Mouse (Mus musculus) heart, embryonic 14.5 days (tissue): Measurements from ENCODE around the gene Prmt2. TPM values are rescaled to one million over a fixed set of nuclear protein-coding genes. Genes with fewer than 3 reads are reported as not detected.

ENCODE experiments used
- ATAC-seq: fragments of 200-750 bp; cut with Nextera tagmentation; 2 replicates; pipeline ENCODE4 v1.8.0; 2017; ENCODE audit warnings: low read depth, moderate TSS enrichment; ENCODE audit not compliant: insufficient number of reproducible peaks, insufficient read depth, low FRiP score
- H3K27ac ChIP-seq, 2 experiments: fragments of 200-500 bp in 1 of 2; fragments of 300-500 bp in 1 of 2; sonication (generic) in 1 of 2; replicated peaks in 1 of 2; 2 replicates each; pipeline ENCODE4 v1.5.1; 2012 to 2014; ENCODE audit warnings: low read depth in 2 of 2, low read length in 2 of 2, control low read depth in 1 of 2, mild to moderate bottlenecking in 1 of 2, mixed read lengths in 1 of 2; ENCODE audit not compliant: control insufficient read depth in 1 of 2, insufficient read depth in 1 of 2
- H3K27me3 ChIP-seq: fragments of 300-500 bp; sonication (generic); 2 replicates; pipeline ENCODE4 v1.6.1; 2014; ENCODE audit warnings: mild to moderate bottlenecking, low read length, control low read depth; ENCODE audit not compliant: control insufficient read depth, insufficient read depth
- H3K36me3 ChIP-seq: fragments of 300-500 bp; sonication (generic); 2 replicates; pipeline ENCODE4 v1.6.1; 2014; ENCODE audit warnings: mild to moderate bottlenecking, control low read depth, low read length, mixed read lengths; ENCODE audit not compliant: control insufficient read depth, insufficient read depth
- H3K4me1 ChIP-seq, 2 experiments: fragments of 200-500 bp in 1 of 2; fragments of 300-500 bp in 1 of 2; sonication (generic) in 1 of 2; 2 replicates each; pipeline ENCODE4 v1.6.1; 2012 to 2014; ENCODE audit warnings: low read length in 2 of 2, control low read depth in 1 of 2, mixed read lengths in 1 of 2; ENCODE audit not compliant: control insufficient read depth in 2 of 2, insufficient read depth in 2 of 2
- H3K4me2 ChIP-seq: fragments of 300-500 bp; sonication (generic); 2 replicates; pipeline ENCODE4 v1.6.1; 2014; ENCODE audit warnings: mild to moderate bottlenecking, low read length
- H3K4me3 ChIP-seq, 2 experiments: fragments of 200-500 bp in 1 of 2; fragments of 300-500 bp in 1 of 2; sonication (generic) in 1 of 2; 2 replicates each; pipeline ENCODE4 v1.5.1; 2012 to 2014; ENCODE audit warnings: low read length in 2 of 2, mild to moderate bottlenecking in 2 of 2, control low read depth in 1 of 2, low read depth in 1 of 2, moderate library complexity in 1 of 2; ENCODE audit not compliant: control insufficient read depth in 1 of 2, insufficient read depth in 1 of 2
- H3K9ac ChIP-seq: fragments of 300-500 bp; sonication (generic); 2 replicates; pipeline ENCODE4 v1.6.1; 2014; ENCODE audit warnings: mild to moderate bottlenecking, low read length
- H3K9me3 ChIP-seq: fragments of 300-500 bp; sonication (generic); 2 replicates; pipeline ENCODE4 v1.6.1; 2016; ENCODE audit warnings: low read length, control low read depth; ENCODE audit not compliant: control insufficient read depth
- WGBS: fragments of 180-500 bp; shearing (Covaris S2); extraction: QIAGEN DNeasy Blood & Tissue Kit; methylation state at CpG from one replicate; pipeline ENCODE4 v1.1.7; 2014; 5-methylcytosine and 5-hydroxymethylcytosine counted together
- polyA plus RNA-seq: library from polyadenylated mRNA; unstranded; fragments of >200 nt; fragmentation: Nextera tagmentation; extraction: Ambion mirVana; gene quantifications from 2 replicates; pipeline ENCODE4 v1.2.1, GENCODE M21; 2014

The Prmt2 gene
- polyA plus RNA-seq, 1 experiment from 2014 or later: 58.6 TPM

GRCm38 (mm10) chr10:76259566-76260232 lies 22.0 kb upstream of the Prmt2 start:
- WGBS: 75% methylated on average over 18 of the region's 18 CpGs
- H3K9ac ChIP-seq: no peak overlapping the region
- ATAC-seq: no peak
- H3K4me3 ChIP-seq: no peak overlapping the region
- peaks cover 12% of the 10 kb centered on the region for H3K36me3 ChIP-seq
- no peaks in the 10 kb centered on the region for H3K27me3 ChIP-seq
- H3K4me1 ChIP-seq: peaks cover 17 to 26% of the 10 kb centered on the region in 2 experiments
- no peak overlapping the region for H3K27ac ChIP-seq
- no peak overlapping the region for H3K4me2 ChIP-seq
- no peaks in the 10 kb centered on the region for H3K9me3 ChIP-seq

GRCm38 (mm10) chr10:76257719-76258390 lies 20.2 kb upstream of the Prmt2 start:
- 42% methylated on average over 12 of the region's 12 CpGs for WGBS
- Histone ChIP-seq H3K27ac (peak overlapping the region; percentile 94), H3K36me3 (no peaks in the 10 kb centered on the region), H3K9me3 (no peaks in the 10 kb centered on the region), H3K9ac (peak overlapping the region; percentile 35; the same call in 1 of the 2 replicates), H3K4me3 (no peak overlapping the region), H3K4me1 (peaks cover 23 to 33% of the 10 kb centered on the region in 2 experiments), H3K27me3 (no peaks in the 10 kb centered on the region), H3K4me2 (peak overlapping the region; percentile 33)
- peak; percentile 62; the same call in 1 of the 2 replicates for ATAC-seq

GRCm38 (mm10) chr10:76257231-76257630 lies 19.6 kb upstream of the Prmt2 start:
- H3K9ac ChIP-seq: no peak overlapping the region
- no peaks in the 10 kb centered on the region for H3K27me3 ChIP-seq
- H3K27ac ChIP-seq: peak overlapping the region; percentile 94
- no peaks in the 10 kb centered on the region for H3K9me3 ChIP-seq
- H3K4me2 ChIP-seq: no peak overlapping the region
- no peak overlapping the region for H3K4me3 ChIP-seq
- 70% methylated on average over 7 of the region's 7 CpGs for WGBS
- ATAC-seq: no peak
- H3K36me3 ChIP-seq: no peaks in the 10 kb centered on the region
- H3K4me1 ChIP-seq: peaks cover 21 to 33% of the 10 kb centered on the region in 2 experiments

- Histone ChIP-seq H3K4me2 (no peak overlapping the region), H3K27me3 (no peaks in the 10 kb centered on the region), H3K27ac (peak overlapping the region; percentile 10 to 31; a peak in 1 of 4 replicates), H3K4me1 (peaks cover 20 to 33% of the 10 kb centered on the region in 2 experiments), H3K4me3 (no peak overlapping the region), H3K36me3 (no peaks in the 10 kb centered on the region), H3K9ac (no peak overlapping the region), H3K9me3 (no peaks in the 10 kb centered on the region)
- no peak for ATAC-seq
- 49% methylated on average over 6 of the region's 6 CpGs for WGBS
These were observed 18.0 kb upstream of the Prmt2 start for GRCm38 (mm10) chr10:76255617-76256016.

GRCm38 (mm10) chr10:76253536-76253935 lies 15.9 kb upstream of the Prmt2 start, which contains the start of gene S100b:
S100b (plus strand) TSS chr10:76253853.
- WGBS: 48% methylated on average over 4 of the region's 4 CpGs
- ATAC-seq: no peak
- no peak within 1 kb of the TSS for H3K4me2 ChIP-seq

GRCm38 (mm10) chr10:76253079-76253478 lies 15.4 kb upstream of the Prmt2 start:
- ATAC-seq: no peak
- WGBS: 100% methylated on average over 1 of the region's 1 CpGs
- Histone ChIP-seq H3K27ac (no peak overlapping the region), H3K4me2 (no peak overlapping the region), H3K27me3 (no peaks in the 10 kb centered on the region), H3K9ac (no peak overlapping the region), H3K36me3 (no peaks in the 10 kb centered on the region), H3K4me1 (peaks cover 17 to 23% of the 10 kb centered on the region in 2 experiments), H3K9me3 (no peaks in the 10 kb centered on the region), H3K4me3 (no peak overlapping the region)

More at GRCm38 (mm10) chr10:76253536-76253935, 15.9 kb upstream of the Prmt2 start, which contains the start of gene S100b:
- H3K4me1 ChIP-seq: peaks cover 20 to 27% of the 10 kb centered on the region in 2 experiments
- no peaks in the 10 kb centered on the region for H3K36me3 ChIP-seq
- H3K27me3 ChIP-seq: no peaks in the 10 kb centered on the region
- H3K4me3 ChIP-seq: no peak within 1 kb of the TSS
- no peaks in the 10 kb centered on the region for H3K9me3 ChIP-seq
- no peak within 1 kb of the TSS for H3K9ac ChIP-seq
- no peak within 1 kb of the TSS for H3K27ac ChIP-seq

GRCm38 (mm10) chr10:76250870-76251269 lies 13.2 kb upstream of the Prmt2 start:
- Histone ChIP-seq H3K27me3 (no peaks in the 10 kb centered on the region), H3K4me1 (peaks cover 9 to 13% of the 10 kb centered on the region in 2 experiments), H3K27ac (no peak overlapping the region), H3K4me2 (no peak overlapping the region), H3K9ac (no peak overlapping the region), H3K9me3 (no peaks in the 10 kb centered on the region), H3K4me3 (no peak overlapping the region), H3K36me3 (no peaks in the 10 kb centered on the region)
- no peak for ATAC-seq
- WGBS: 84% methylated on average over 7 of the region's 7 CpGs
